Mouse (Mus musculus) hindbrain, embryonic 14.5 days (tissue): ENCODE measurements around the gene Psmg4. TPM values are rescaled to one million over a fixed set of nuclear protein-coding genes. Genes with fewer than 3 reads are reported as not detected.

Experiments used
- ATAC-seq: fragments of 200-750 bp; cut with Nextera tagmentation; 2 replicates; pipeline ENCODE4 v1.8.0; 2017; ENCODE audit warnings: moderate number of reproducible peaks, mild to moderate bottlenecking, moderate TSS enrichment, moderate library complexity; ENCODE audit not compliant: low FRiP score
- DNase-seq: peaks from one replicate; pipeline ENCODE4 v3.0.0-alpha.2; 2015; ENCODE audit warnings: low spot score
- H3K27ac ChIP-seq: fragments of 300-500 bp; sonication (generic); 2 replicates; pipeline ENCODE4 v1.5.1; 2014; ENCODE audit warnings: mild to moderate bottlenecking, moderate library complexity
- H3K27me3 ChIP-seq: fragments of 300-500 bp; sonication (generic); 2 replicates; pipeline ENCODE4 v1.6.1; 2014; ENCODE audit warnings: mild to moderate bottlenecking, low read length, mixed read lengths; ENCODE audit not compliant: control insufficient read depth, insufficient read depth
- H3K36me3 ChIP-seq: fragments of 300-500 bp; sonication (generic); replicated peaks from 2 replicates; pipeline ENCODE4 v1.6.1; 2014; ENCODE audit not compliant: control insufficient read depth, insufficient read depth
- H3K4me1 ChIP-seq: fragments of 300-500 bp; sonication (generic); replicated peaks from 2 replicates; pipeline ENCODE4 v1.6.1; 2014; ENCODE audit warnings: antibody characterized with exemption, low read length, mixed read lengths; ENCODE audit not compliant: control insufficient read depth, insufficient read depth
- H3K4me2 ChIP-seq: fragments of 300-500 bp; sonication (generic); replicated peaks from 2 replicates; pipeline ENCODE4 v1.6.1; 2014; ENCODE audit warnings: mild to moderate bottlenecking, moderate library complexity
- H3K4me3 ChIP-seq: fragments of 300-500 bp; sonication (generic); replicated peaks from 2 replicates; pipeline ENCODE4 v1.5.1; 2014; ENCODE audit warnings: mild to moderate bottlenecking, low read length
- H3K9ac ChIP-seq: fragments of 300-500 bp; sonication (generic); 2 replicates; pipeline ENCODE4 v1.6.1; 2014
- H3K9me3 ChIP-seq: fragments of 300-500 bp; sonication (generic); 2 replicates; pipeline ENCODE4 v1.6.1; 2016; ENCODE audit warnings: low read length; ENCODE audit not compliant: control insufficient read depth
- whole genome bisulfite sequencing: fragments of 180-500 bp; shearing (Covaris S2); extraction: QIAGEN DNeasy Blood & Tissue Kit; methylation state at CpG from one replicate; pipeline ENCODE4 v1.1.7; 2014; 5-methylcytosine and 5-hydroxymethylcytosine counted together
- polyA plus RNA-seq: library from polyadenylated mRNA; unstranded; fragments of >200 nt; fragmentation: Nextera tagmentation; extraction: Ambion mirVana; gene quantifications from 2 replicates; pipeline ENCODE4 v1.2.1, GENCODE M21; 2014

Gene Psmg4
- polyA plus RNA-seq, 1 experiment from 2014 or later: 87.0 TPM

- no peak overlapping the region for H3K27ac ChIP-seq
- H3K9ac ChIP-seq: no peak overlapping the region
- no peak for ATAC-seq
- no peak for DNase-seq
- no peak overlapping the region for H3K4me2 ChIP-seq
- 96% methylated on average over 6 of the region's 6 CpGs for WGBS
- no peak overlapping the region for H3K4me3 ChIP-seq
- no peaks in the 10 kb centered on the region for H3K9me3 ChIP-seq
- H3K27me3 ChIP-seq: no peaks in the 10 kb centered on the region
- H3K4me1 ChIP-seq: no peaks in the 10 kb centered on the region
- H3K36me3 ChIP-seq: peaks cover 7% of the 10 kb centered on the region; the same call in 1 of the 2 replicates
Measured at GRCm38 (mm10) chr13:34174025-34174424, 11.3 kb downstream of the Psmg4 start.

- peaks cover 55% of the 10 kb centered on the region for H3K36me3 ChIP-seq
- no peak overlapping the region for H3K4me3 ChIP-seq
- no peak overlapping the region for H3K4me2 ChIP-seq
- no peak overlapping the region for H3K9ac ChIP-seq
- no peak overlapping the region for H3K27ac ChIP-seq
- 86% methylated on average over 5 of the region's 5 CpGs for WGBS
- ATAC-seq: no peak
- no peaks in the 10 kb centered on the region for H3K9me3 ChIP-seq
- DNase-seq: no peak
- no peaks in the 10 kb centered on the region for H3K27me3 ChIP-seq
- no peaks in the 10 kb centered on the region for H3K4me1 ChIP-seq
Measured at GRCm38 (mm10) chr13:34181624-34182023, 18.9 kb downstream of the Psmg4 start.

GRCm38 (mm10) chr13:34185371-34185770, 22.6 kb downstream of the Psmg4 start:
- H3K4me1 ChIP-seq: no peaks in the 10 kb centered on the region
- no peaks in the 10 kb centered on the region for H3K27me3 ChIP-seq
- ATAC-seq: no peak
- DNase-seq: no peak
- no peak overlapping the region for H3K4me3 ChIP-seq
- H3K27ac ChIP-seq: no peak overlapping the region
- no peak overlapping the region for H3K9ac ChIP-seq
- WGBS: 91% methylated on average over 2 of the region's 2 CpGs
- no peaks in the 10 kb centered on the region for H3K9me3 ChIP-seq
- peaks cover 42% of the 10 kb centered on the region for H3K36me3 ChIP-seq
- no peak overlapping the region for H3K4me2 ChIP-seq

GRCm38 (mm10) chr13:34187571-34187970, 24.8 kb downstream of the Psmg4 start:
- peaks cover 32% of the 10 kb centered on the region for H3K36me3 ChIP-seq
- H3K4me1 ChIP-seq: no peaks in the 10 kb centered on the region
- ATAC-seq: peak; percentile 84
- DNase-seq: peak; percentile 87
- H3K4me3 ChIP-seq: no peak overlapping the region
- H3K27ac ChIP-seq: no peak overlapping the region
- no peak overlapping the region for H3K9ac ChIP-seq
- no peaks in the 10 kb centered on the region for H3K27me3 ChIP-seq
- no peak overlapping the region for H3K4me2 ChIP-seq
- WGBS: 12% methylated on average over 5 of the region's 5 CpGs
- no peaks in the 10 kb centered on the region for H3K9me3 ChIP-seq

GRCm38 (mm10) chr13:34192414-34193191, 29.8 kb downstream of the Psmg4 start:
- H3K9me3 ChIP-seq: no peaks in the 10 kb centered on the region
- no peak overlapping the region for H3K9ac ChIP-seq
- no peak overlapping the region for H3K4me3 ChIP-seq
- H3K27ac ChIP-seq: no peak overlapping the region
- ATAC-seq (peak; percentile 79; the same call in 1 of the 2 replicates), DNase-seq (no peak)
- H3K4me2 ChIP-seq: no peak overlapping the region
- no peaks in the 10 kb centered on the region for H3K4me1 ChIP-seq
- H3K27me3 ChIP-seq: no peaks in the 10 kb centered on the region
- peaks cover 32% of the 10 kb centered on the region for H3K36me3 ChIP-seq
- WGBS: 58% methylated on average over 8 of the region's 8 CpGs

GRCm38 (mm10) chr13:34193384-34193783, 30.6 kb downstream of the Psmg4 start:
- DNase-seq (no peak), ATAC-seq (no peak)
- WGBS: 42% methylated on average over 8 of the region's 8 CpGs
- no peaks in the 10 kb centered on the region for H3K4me1 ChIP-seq
- H3K36me3 ChIP-seq: peaks cover 33% of the 10 kb centered on the region
- H3K4me2 ChIP-seq: no peak overlapping the region
- H3K27me3 ChIP-seq: no peaks in the 10 kb centered on the region
- H3K4me3 ChIP-seq: no peak overlapping the region
- H3K27ac ChIP-seq: no peak overlapping the region
- no peaks in the 10 kb centered on the region for H3K9me3 ChIP-seq
- no peak overlapping the region for H3K9ac ChIP-seq

- DNase-seq: no peak
- H3K36me3 ChIP-seq: peaks cover 38% of the 10 kb centered on the region
- 100% methylated on average over 1 of the region's 1 CpGs for WGBS
- no peak overlapping the region for H3K4me3 ChIP-seq
- no peaks in the 10 kb centered on the region for H3K9me3 ChIP-seq
- ATAC-seq: no peak
- no peak overlapping the region for H3K9ac ChIP-seq
- no peak overlapping the region for H3K27ac ChIP-seq
- no peaks in the 10 kb centered on the region for H3K27me3 ChIP-seq
- no peaks in the 10 kb centered on the region for H3K4me1 ChIP-seq
- no peak overlapping the region for H3K4me2 ChIP-seq
Measured at GRCm38 (mm10) chr13:34195676-34196075, 32.9 kb downstream of the Psmg4 start.

GRCm38 (mm10) chr13:34205216-34205615, 42.5 kb downstream of the Psmg4 start:
- no peaks in the 10 kb centered on the region for H3K4me1 ChIP-seq
- 93% methylated on average over 3 of the region's 3 CpGs for WGBS
- no peak overlapping the region for H3K4me2 ChIP-seq

GRCm38 (mm10) chr13:34207714-34208470, 45.1 kb downstream of the Psmg4 start:
- H3K9me3 ChIP-seq: no peaks in the 10 kb centered on the region
- H3K27me3 ChIP-seq: no peaks in the 10 kb centered on the region
- no peak for DNase-seq
- no peak for ATAC-seq
- H3K9ac ChIP-seq: no peak overlapping the region
- H3K4me2 ChIP-seq: no peak overlapping the region
- no peaks in the 10 kb centered on the region for H3K4me1 ChIP-seq
- peaks cover 11% of the 10 kb centered on the region for H3K36me3 ChIP-seq
- H3K4me3 ChIP-seq: no peak overlapping the region
- no peak overlapping the region for H3K27ac ChIP-seq
- WGBS: 77% methylated on average over 6 of the region's 6 CpGs

More at GRCm38 (mm10) chr13:34205216-34205615, 42.5 kb downstream of the Psmg4 start:
- Histone ChIP-seq H3K27ac (no peak overlapping the region), H3K27me3 (no peaks in the 10 kb centered on the region), H3K4me3 (no peak overlapping the region), H3K9me3 (no peaks in the 10 kb centered on the region), H3K36me3 (peaks cover 10% of the 10 kb centered on the region; the same call in 1 of the 2 replicates), H3K9ac (no peak overlapping the region)
- ATAC-seq (no peak), DNase-seq (no peak)
